Comparison of ENCODE assay signal across 16 mouse cellular contexts in the genomic region with DNA sequence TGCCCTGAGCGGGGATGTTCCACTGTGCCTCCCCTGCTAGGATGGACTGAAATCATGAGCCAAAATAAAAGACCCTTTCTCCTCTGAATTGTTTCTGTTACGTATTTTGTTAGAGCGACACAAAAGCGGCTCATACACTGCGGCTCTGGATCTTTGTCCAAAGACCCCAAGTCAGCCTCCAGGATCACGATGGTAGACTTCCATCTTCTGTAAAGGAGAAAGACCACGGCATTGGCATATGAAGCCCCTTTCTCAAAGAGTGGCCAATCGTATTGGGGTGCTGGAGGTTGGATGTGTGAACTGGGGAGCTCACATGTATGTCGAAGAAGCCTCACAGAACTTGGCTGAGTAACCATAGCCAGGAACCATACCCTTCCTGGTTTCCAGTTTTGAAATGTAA.
"Had no signal": no experiment of that assay in that cellular context is flagged by ENCODE, and none has a peak within 500 bp of the region (broad histone marks: within the 10 kb centered on the region; RNA-seq: fewer than 3 reads in every experiment).

No protein-coding gene starts in this region.

- H3K4me1 ChIP-seq: stomach, embryonic 15.5 days had no signal

- H3K9me3 ChIP-seq: neural tube, embryonic 13.5 days; neural tube, embryonic 15.5 days; stomach, embryonic 15.5 days had no signal

- H3K9ac ChIP-seq: neural tube, embryonic 13.5 days; neural tube, embryonic 15.5 days; stomach, embryonic 15.5 days had no signal

- H3K27ac ChIP-seq: neural tube, embryonic 13.5 days; neural tube, embryonic 15.5 days; stomach, embryonic 15.5 days; stomach, postnatal 0 days had no signal

- H3K27me3 ChIP-seq: neural tube, embryonic 13.5 days; neural tube, embryonic 15.5 days; stomach, embryonic 15.5 days had no signal

- DNase-seq: retina, postnatal 1 day; right cerebral cortex, adult 18-20 months; right cerebral cortex, postnatal 14 days; right cerebral cortex, postnatal 25 days; right cerebral cortex, postnatal 4 days; spleen, adult 18-20 months; thymus, adult 18-20 months; thymus, adult 2 months; thymus, postnatal 14 days; thymus, postnatal 25 days; thymus, postnatal 36 days; thymus, postnatal 4 days had no signal

- H3K4me3 ChIP-seq: neural tube, embryonic 13.5 days; neural tube, embryonic 15.5 days; stomach, embryonic 15.5 days had no signal

- H3K36me3 ChIP-seq: neural tube, embryonic 13.5 days; neural tube, embryonic 15.5 days; stomach, embryonic 15.5 days had no signal

- H3K4me2 ChIP-seq: neural tube, embryonic 13.5 days; neural tube, embryonic 15.5 days; stomach, embryonic 15.5 days had no signal
